Mouse (Mus musculus) erythroblast, embryonic 14.5 days (primary cell): ENCODE measurements around the gene Gm20403.

Experiments
- GATA1 ChIP-seq: IDR thresholded peaks from 2 replicates; pipeline ENCODE4 v1.6.1; 2012; ENCODE audit warnings: low read length, inconsistent platforms, mixed read lengths
- TAL1 ChIP-seq: IDR thresholded peaks from 3 replicates; pipeline ENCODE4 v1.6.1; 2012; ENCODE audit warnings: low read length, inconsistent platforms, mixed read lengths

DNA sequence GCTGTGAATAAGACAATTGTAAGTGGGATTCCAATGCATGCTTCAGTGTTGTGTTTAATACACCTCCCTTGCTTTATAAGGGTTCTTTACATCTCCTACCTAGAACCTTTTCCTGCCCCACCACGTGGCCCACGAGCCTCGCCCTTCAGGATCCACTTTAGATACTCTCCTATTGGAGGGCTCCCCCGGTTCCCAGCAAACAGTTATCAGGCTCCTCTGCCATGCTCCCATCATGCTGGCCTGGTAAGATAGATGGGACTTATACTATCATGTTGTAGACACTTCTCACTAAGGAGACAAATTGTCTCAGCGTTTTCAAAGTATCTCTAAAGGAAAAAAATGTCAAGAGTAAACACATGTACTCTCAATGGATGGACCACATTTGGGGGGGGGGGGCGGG lies 5.8 kb downstream of the Gm20403 start:
- TF ChIP-seq GATA1 (0 out of 2 replicates have a peak, but pooled peaks have one; percentile 15), TAL1 (peak; percentile 46)
